Mouse (Mus musculus) CH12.LX (cell line): ENCODE measurements around the gene Laptm4a.

ENCODE experiments used
- TCF12 ChIP-seq: IDR thresholded peaks from 2 replicates; pipeline ENCODE4 v1.6.1; 2014; ENCODE audit warnings: low read depth, mild to moderate bottlenecking, inconsistent platforms, low read length, improper control_type of control experiment
- ZNF384 ChIP-seq: IDR thresholded peaks from 2 replicates; pipeline ENCODE4 v1.6.1; 2012; ENCODE audit warnings: low read depth, low read length, improper control_type of control experiment, inconsistent platforms

DNA sequence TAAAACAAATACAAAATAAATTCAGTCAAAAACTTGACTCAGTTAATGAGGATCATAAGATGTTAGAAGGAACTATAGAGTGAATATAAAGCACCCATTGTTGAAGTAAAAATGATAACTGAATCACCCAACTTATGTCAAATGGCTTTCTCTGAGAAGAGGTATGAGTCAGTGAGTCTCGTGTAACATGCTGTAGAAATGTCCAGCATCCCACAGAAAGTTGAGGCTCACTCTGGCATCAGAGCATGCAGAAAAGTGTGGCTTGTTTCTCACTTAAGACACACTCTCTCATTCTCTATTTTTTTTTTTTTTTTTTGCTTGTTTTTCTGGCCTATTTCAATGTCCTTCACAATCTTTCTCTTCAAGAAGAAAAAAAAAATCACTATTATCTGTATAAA, 469 bp upstream of the Laptm4a start:
- TF ChIP-seq TCF12 (no peak), ZNF384 (peak; percentile 52; the same call in 1 of the 2 replicates)
